Mouse (Mus musculus): ENCODE measurements around the gene Kras.

Kras gene

DNA sequence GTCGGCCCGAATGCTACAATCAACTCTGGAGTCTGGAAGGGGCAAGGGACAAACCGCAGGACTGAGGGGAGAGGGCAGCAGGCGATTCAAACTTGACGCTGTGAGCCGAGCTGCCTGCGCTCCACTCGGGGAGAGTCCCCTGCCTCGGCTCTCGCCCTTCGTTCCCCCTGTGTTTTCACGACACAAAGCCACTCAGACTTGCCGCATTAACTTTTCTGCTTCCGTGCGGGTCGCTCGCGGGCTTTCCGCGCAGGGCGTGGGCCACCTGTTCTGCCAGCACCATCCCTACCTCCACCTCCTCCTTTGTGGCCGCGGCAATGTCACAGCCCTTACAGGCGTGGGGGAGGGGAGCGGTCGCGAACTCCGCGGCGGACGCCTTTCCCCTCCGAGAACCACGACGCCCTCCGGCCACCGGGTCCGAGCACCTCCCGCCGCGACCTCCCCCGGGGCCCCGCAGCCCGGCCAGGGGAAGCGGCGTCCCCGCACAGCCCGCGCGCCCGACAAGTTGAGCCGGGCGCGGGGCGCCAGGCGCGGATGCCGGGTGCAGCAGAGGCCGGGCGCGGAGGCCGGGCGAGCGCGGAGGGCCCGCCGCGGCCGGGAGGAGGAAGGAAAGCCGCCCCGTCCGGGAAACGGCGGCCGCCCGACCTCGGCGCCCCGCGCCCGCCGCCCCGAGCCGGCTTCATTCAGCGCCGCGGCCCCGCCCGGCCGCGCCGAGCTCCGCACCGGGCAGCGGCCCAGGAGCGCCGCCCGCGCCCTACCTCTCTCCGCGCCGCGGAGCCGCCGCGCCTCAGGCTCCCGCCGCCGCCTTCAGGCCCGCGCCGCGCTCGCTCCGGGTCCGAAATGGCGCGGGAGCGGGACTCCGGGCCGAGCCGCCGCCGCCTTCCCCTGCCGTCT, 501 bp downstream of the Kras start:
- no peak for DNase-seq (ENCODE audit: extremely low spot score, low read depth, low spot score)

DNA sequence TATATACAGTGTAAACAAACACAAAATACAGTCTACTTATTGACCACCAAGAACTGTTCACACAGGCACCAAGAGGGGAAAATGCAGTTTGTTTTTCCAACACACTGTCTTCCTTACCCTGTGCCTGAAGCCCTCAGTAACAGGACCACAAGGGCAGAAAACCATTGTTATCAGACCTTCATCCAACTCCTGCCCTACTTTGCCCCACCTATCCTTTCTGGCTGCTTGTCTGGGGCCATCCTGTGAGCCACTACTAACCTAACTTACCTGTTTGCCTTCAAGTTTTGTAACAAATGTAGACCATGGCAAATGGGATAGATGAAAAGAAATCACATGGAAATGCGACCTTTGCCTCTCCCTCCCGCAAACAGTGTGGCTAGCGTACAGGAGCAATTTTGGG, 2.2 kb downstream of the Kras start:
- no peak for DNase-seq (ENCODE audit: extremely low spot score, low read depth, low spot score)

DNA sequence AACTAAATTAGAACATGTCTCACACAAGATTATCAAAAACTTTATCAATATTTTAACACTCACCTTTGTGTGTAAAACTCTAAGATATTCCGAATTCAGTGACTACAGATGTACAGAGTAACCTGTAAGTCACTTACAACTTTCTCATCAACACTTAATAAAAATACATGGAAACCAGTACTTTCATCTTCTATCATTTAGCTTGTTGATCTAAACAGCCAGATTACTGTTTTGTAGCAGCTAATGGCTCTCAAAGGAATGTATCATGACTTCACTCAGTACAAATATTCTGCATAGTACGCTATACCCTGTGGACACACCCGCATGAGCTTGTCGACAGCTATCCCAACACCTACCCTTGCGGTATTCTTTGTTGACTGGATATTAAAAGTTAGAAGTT, 3.2 kb downstream of the Kras start:
- DNase-seq (ENCODE audit: extremely low spot score, low read depth, low spot score), result no peak

DNA sequence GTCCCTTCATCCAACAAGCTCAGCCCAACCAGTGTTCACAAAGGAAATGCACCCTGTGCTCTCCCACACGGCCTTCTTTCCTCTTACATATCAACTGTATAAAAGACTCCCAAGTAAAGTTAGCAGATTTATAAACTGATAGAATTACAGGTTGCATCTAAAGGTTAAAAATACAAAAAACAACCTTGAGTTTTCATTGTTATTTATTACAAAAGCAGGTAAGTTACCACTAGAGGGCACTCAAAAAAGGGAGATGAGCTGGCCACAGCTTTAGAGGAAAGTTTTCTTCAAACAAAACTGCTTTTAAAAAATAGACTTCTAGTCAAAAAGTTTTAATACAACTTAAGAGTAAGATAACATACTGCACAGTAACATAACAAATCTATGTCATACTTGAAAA, 7.5 kb downstream of the Kras start:
- no peak for DNase-seq (ENCODE audit: extremely low spot score, low read depth, low spot score)

DNA sequence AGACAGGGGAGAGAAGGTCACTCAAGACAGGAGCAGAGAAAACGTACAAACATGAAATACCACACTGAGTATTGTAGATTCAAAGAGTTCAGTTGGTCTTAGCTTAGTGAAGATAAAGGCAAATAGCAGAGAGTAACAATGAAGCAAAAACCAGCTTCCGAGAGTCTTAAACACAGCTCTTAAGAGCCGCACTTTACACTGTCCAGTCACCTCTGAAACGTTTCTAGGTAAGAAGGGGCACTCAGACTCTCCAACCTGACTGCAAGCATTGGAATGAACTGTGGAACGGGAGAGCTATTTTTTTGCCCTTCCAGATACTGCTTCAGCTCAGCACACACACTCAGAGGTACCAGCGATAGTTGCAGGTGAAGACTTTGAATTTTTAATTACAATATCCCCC, 9.8 kb downstream of the Kras start:
- no peak for DNase-seq (ENCODE audit: extremely low spot score, low read depth, low spot score)

DNA sequence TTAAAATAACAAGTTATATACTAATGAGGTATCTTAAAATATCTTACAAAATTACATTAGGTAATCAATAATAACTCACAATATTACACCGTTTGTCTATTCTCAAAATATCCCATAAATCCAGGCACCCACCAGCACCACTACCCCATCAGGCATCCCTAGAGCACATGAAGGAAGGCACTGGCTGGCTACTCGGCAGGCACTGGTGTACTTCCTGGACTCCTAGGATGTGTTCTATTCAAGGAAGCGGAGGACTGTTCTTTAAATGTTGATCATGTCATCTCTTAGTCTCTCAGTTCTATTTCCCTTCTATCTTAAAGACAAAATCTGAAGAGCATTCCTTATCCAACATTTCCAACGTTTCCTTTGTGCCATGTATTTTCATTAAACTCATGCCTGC, 12.9 kb downstream of the Kras start:
- DNase-seq (ENCODE audit: extremely low spot score, low read depth, low spot score), result no peak

DNA sequence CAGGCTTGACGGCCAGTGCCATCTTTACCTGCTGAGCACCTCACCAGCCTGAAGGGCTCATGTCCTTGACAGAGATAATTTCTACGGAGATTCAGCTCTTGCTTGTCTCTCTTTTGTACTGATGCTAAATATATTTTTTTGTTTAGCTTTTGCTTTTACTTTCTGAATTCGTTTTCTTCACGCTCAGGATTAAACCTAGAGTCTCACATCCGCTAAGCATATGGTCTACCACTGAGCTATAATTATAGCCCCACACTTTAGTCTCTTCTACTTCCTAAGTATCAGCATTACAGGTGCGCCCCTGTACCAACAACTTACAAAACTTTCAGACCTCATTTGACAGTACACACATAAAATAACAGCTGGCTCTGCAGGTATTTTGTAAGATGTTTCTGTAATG, 14.7 kb downstream of the Kras start:
- DNase-seq (ENCODE audit: extremely low spot score, low read depth, low spot score), result no peak

DNA sequence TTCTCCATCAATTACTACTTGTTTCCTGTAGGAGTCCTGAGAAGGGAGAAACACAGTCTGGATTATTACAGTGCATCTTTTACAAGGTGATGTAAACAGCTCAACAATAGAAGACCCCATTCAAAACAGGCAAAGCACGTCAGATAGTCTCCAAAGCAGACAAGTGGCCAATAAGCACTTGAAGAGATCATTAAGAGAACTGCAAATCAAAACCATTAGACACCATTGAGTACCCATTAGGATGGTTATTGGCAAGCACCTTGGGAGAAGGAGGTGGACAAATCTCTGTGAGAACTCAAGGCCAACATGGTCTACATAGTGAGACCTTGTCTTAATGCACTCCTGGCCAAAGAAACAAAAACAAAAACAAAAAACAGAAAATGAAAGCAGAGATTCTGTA, 15.6 kb downstream of the Kras start:
- no peak for DNase-seq (ENCODE audit: extremely low spot score, low read depth, low spot score)

DNA sequence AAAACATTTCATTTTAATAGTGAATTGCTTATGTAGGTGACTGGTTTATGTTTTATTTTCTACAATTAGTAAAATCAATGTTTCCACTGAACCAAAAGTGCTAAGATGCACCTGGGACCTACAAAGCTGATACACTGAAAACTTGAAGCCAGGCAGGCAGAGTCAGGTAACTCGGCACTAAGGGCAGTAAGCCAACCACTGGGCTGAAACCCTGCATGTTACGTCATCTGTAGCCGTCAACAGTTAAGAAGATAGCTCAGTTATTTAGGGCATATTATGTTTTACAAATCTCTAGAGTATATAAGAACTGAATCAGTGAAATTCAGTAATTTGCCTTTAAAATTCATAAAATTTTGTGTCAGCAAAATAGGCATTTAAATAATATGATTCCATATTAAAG, 23.7 kb downstream of the Kras start:
- no peak for DNase-seq (ENCODE audit: extremely low spot score, low read depth, low spot score)

DNA sequence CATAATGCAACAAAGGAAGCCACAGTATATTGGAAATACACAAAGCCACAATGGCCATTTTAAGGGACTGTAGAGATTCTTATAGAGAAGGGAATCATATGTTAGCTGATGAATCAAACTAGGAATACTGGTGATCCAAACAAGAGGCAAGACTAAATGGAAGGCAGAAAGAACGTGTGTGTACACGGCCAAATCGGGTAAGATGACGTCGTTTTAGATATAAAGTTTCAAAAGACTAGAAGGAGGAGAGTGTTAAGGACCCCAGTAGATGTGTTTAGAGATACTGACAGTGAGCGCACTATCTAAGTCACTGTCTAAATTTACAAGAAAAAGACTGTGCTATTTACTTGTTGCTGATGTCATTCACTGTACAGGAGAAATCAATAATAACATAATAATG, 25.8 kb downstream of the Kras start:
- DNase-seq (ENCODE audit: extremely low spot score, low read depth, low spot score), result no peak

DNA sequence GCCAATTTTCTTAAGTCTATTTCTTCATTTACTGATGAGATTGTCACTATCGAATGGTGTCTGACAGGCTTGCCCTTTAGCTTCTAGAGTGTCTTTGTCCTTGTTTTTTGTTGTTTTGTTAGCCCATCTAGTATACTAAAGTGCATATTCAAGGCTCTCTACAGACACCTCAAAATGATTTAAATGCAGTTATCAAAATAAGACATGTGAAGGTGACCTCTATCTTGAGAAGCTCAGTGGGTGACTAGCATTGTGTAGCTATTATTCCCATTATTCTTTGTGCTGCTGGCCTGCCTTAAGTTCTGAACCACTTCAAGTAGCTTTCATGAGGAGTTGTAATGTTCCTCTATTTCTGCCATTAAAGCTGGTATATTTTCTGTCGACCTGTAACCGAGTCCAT, 34.2 kb downstream of the Kras start:
- no peak for DNase-seq (ENCODE audit: extremely low spot score, low read depth, low spot score)

DNA sequence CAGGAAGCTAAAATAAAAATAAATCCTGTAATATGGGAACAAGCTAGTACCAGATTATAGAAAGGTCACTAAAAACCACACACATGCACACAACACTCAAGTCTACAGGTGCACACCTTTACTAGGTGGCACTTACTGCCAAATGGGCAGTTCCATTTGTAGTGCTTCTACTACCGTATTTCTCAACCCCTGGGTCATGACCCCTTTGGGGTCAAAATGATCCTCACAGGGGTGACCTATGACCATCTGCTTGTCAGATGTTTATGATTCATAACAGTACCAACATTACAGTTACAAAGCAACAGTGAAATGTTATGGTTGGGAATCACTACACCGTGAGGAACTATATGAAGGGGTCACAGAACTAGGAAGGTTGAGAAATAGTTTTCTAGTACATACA, 36.1 kb downstream of the Kras start:
- DNase-seq (ENCODE audit: extremely low spot score, low read depth, low spot score), result no peak

DNA sequence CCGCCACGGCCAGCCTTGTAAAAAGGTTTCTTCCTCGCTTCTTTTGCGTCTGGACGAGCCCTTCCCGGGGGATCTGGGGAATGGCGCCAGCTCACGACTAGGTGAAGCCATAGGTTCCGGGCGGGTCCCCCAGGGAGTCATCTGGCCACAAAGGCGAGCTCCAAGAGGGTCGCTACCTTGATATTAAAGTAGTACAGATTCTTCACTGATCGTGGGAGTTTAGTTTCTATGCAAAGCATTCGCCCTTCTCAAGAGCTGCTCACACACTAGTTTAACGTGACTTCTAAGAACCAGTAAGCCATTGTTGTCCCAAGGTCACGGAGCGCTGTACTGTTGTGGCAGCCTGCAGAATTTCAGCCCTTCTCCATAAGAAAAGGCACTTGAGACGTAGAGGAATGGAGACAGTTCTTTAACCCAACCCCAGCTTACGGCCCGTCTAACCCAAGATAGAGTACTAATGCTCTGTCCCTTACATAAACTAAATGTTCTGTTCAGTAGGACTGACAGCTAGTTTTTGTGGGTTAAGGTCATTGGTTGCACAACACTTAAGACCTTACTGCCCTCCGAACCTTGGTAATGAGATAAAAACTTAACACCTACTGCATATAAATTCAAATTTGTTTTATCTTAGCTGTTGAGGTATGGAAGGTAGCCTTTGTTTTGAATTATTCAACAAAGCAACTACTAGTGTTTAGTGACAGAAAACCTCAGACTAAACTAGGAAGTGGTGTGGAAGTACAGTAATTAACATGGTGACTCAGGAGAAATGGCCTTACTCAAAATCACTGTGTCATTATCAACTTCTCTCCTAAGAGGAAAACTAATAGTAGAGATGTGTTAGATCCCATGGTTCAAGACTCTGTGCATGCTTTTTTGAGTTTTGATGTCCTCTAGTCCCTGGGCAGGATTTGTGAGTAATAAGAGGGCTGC, 38.4 kb downstream of the Kras start:
- DNase-seq (ENCODE audit: extremely low spot score, low read depth, low spot score), result peak; percentile 37

DNA sequence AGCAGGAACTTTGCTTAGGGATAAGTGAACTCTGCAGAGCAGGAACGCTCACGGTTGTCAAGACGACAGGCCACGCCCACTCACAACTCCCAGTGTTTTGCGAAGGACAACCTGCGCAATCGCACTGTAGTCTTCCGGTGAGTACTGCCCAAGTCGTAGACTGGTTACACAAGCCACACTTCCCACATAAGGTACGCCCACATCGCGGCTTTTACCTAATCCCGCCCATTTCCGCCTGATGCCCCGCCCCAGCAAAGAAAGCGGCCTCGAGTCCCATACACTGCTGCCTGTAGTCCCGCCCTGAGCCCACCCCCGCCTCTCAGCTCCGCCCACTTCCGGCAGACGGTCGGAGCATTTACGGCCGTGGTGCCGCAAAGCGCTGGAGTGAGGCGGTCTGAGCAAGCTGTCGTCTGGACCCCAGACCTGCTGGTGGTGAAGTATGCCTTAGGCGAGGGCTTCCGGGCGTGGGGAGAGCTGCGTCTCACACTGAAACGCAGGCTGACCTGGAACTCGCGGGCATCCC, 39.2 kb downstream of the Kras start, which contains the start of the genes Casc1 and Etfrf1:
Gene Casc1 (minus strand): TSS at position 190 of the 523 bp plus-strand sequence.
Gene Etfrf1 (plus strand): TSS at position 319 of the 523 bp plus-strand sequence.
- peak; percentile 98 for DNase-seq (ENCODE audit: extremely low spot score, low read depth, low spot score)

DNA sequence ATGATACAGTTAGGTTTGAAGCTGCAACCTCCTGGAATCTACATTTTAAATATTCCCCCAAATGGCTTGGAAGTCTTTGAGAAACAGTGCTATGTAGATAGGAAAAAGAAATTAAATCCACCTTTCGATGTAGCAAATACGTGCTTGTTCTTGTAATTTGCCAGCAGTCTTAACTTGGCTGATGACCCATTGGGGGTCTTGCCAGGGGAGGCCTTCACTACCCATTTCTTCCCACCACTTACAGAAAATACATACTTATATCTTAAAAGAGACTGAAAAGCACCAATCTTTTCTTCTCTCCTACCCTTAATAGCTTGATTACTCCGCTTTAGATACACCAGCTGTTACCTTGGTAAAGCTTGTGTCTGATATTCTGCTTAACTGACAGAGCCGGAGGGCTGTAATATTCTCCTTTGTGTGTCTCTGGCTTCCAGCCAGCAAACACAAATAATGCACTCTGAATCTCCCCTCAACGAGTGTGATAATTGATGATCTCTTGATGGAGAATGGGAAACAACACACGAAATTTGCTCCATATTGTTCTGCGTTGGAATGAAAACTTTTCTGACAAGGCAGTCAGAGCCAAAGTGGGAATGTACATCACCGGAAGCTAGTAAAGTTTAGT, 39.9 kb downstream of the Kras start:
- no peak for DNase-seq (ENCODE audit: extremely low spot score, low read depth, low spot score)

DNA sequence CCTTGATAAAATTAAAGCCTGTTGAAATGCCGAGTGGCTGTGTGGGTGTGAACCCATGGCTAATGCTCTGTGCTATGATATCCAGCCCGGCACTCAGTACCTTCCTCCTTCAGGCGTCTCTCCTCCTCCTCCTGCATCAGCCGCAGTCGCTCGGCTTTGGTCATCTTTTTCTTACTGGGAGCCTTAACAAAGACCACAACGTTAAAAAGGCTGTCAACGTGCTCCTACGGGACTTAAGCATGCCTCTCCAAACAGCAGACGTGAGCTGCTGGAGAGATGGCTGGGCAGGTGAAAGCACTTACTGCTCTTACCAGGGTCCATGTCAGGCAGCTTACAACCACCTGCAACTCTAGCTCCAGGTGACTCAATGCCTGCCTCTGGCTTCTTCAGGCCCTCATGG, 44.9 kb downstream of the Kras start:
- no peak for DNase-seq (ENCODE audit: extremely low spot score, low read depth, low spot score)

DNA sequence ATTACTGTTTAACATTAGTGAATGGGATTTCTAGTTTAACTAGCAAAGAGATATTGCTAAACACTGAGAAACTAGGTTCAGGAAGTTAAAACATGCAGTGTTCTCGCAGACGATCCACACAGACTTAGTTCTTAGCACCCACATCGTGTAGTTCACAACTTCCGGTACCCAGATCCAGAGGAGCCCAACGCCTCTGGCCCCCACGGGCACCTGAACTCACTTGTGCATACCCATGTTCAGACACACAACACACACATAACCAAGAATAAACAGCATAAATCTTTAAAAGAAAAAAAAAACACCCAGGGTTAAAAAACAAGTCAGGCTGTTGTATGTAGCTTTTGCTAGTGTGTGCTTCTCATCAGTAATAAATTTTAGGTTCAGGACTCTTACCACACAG, 45.6 kb downstream of the Kras start:
- no peak for DNase-seq (ENCODE audit: extremely low spot score, low read depth, low spot score)

DNA sequence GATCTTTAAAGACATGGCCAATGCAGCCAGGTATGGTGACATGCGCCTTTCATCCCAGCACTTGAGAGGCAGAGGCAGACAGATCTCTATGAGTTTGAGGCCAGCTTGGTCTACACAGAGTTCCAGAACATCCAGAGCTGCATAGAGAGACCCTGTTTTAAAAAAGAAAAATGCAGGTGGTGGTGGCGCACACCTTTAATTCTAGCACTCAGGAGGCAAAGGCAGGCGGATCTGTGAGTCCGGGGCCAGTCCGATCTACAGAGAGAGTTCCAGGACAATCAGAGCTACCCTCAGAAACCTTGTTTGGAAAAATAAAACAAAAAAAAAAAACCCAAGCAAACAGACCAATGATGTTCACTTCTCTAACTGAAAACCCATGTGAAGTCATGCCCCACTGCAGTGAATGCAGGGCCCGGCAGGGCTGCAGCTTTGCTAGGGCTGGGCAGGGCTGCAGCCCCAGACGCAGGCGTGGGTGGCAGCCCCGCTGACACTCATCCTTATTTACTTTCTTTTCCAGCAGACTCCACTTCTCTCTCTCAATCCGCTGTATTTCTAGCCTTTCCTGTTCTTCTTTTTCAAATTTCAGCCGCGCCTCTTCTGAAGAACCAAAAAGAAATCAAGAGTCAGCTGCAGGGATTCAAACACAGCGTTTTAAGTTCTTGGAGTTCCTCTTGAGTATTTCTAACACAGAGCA, 47.5 kb downstream of the Kras start:
- no peak for DNase-seq (ENCODE audit: extremely low spot score, low read depth, low spot score)

DNA sequence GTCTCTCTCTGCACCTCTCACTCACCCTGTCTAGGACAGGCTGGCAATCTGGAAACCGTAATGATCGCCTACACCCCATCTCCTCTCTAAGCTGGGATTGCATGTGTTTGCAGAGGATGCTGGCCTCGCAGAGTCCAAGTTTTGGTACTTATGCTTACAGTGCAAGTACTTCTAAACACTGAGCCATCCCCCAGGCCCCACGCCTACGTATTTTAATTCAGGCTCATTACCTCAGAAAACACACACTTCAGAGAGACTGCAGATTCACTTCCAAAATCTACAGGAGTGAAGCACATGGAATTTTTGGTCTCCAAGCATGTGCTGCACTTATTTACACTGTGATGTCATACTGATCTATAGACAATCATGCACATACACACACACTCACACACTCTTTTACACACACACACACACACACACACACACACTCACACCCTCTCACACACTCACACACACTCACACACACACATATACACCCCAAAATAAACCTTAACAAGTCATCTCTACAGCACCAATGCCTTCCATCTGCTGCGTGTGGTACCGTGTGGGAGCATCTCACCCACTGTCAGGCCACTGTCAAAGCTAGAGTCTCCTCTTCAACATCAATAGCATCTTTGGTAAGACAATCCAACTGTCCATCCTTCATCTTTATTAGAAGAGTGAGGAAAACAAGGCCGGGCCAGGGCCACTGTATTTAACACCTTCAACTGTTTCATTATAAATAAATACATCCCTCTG, 51.9 kb downstream of the Kras start:
- DNase-seq (ENCODE audit: extremely low spot score, low read depth, low spot score), result no peak

DNA sequence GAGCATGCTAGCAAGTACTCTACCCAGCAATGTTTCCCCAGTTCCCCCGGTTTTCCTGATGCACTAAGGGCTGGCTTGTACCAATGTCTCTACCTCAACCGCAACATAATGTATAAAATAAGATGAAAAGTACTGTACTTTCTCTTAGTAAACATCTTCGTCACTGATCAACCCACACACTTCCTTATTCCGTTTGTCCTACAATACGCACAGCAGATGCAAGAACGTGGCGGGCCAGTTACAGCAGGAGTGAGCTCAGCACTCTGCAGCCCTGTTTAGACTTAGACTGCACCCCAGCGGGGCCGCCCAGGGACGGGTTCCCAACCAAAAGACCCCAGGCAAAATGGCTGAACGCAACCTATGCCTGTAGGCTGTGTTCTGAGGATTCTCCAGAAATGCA, 56.6 kb downstream of the Kras start:
- no peak for DNase-seq (ENCODE audit: extremely low spot score, low read depth, low spot score)
